ENCODE assay signal across 8 mouse cellular contexts in genomic region chr6:38874035-38874434, GRCm38 (mm10). TPM values are rescaled to one million over a fixed set of nuclear protein-coding genes. Genes with fewer than 3 reads are reported as not detected.
DNase-seq lines count a peak whose midpoint lies in the region; ATAC-seq and TF ChIP-seq lines count a peak whose summit lies in the region.

No protein-coding gene starts in this region.

- 8% methylated on average over 8 of the region's 8 CpGs for WGBS in liver, postnatal 0 days (ENCODE audit: insufficient replicate concordance)
- 4% methylated on average over 8 of the region's 8 CpGs for WGBS in neural tube, embryonic 14.5 days

- peak; percentile 75 for TF ChIP-seq CTCF in liver, postnatal 0 days (IDR thresholded peaks at IDR 0.05; ENCODE audit: low read depth)

- TF ChIP-seq EP300 in liver, postnatal 0 days (IDR thresholded peaks at IDR 0.05; ENCODE audit: low read depth), result no peak

- H3K36me3 ChIP-seq in liver, postnatal 0 days (replicated peaks; ENCODE audit: insufficient read depth, low read length), result peaks cover 14% of the 10 kb centered on the region
- H3K36me3 ChIP-seq in neural tube, embryonic 14.5 days (ENCODE audit: control insufficient read depth, insufficient read depth, low read length), result no peaks in the 10 kb centered on the region

- no peaks in the 10 kb centered on the region for H3K27me3 ChIP-seq in liver, postnatal 0 days (ENCODE audit: insufficient read depth, low read length)
- peaks cover 3% of the 10 kb centered on the region; the same call in 1 of the 2 replicates for H3K27me3 ChIP-seq in neural tube, embryonic 14.5 days (ENCODE audit: control insufficient read depth, insufficient read depth, low read length)

- H3K4me1 ChIP-seq in liver, postnatal 0 days (ENCODE audit: insufficient read depth), result peaks cover 39% of the 10 kb centered on the region
- peaks cover 30% of the 10 kb centered on the region for H3K4me1 ChIP-seq in neural tube, embryonic 14.5 days (ENCODE audit: control insufficient read depth, insufficient read depth, low read length)

- intact Hi-C loops in heart, postnatal 10 days (cut with DNase I), result loop anchor here (2.0 to 10.0 kb wide), 4 partner anchors 67 to 339 kb away; partner anchors contain the start of gene Fmc1

- DNase-seq in Muller cell, postnatal 12 days (ENCODE audit: inconsistent ontology term), result peak; percentile 75
- peak; percentile 65 for DNase-seq in c-Kit-negative CD71-positive TER-119-positive erythroid progenitor cells, embryonic 14.5 days (ENCODE audit: low read depth, low spot score)
- DNase-seq in fibroblast of lung, adult 2 months (ENCODE audit: low read depth), result peak; percentile 40
- DNase-seq in heart, postnatal 10 days, result peak; percentile 78 to 79
- peak; percentile 77 to 82 for DNase-seq in kidney, postnatal 36 days
- peak; percentile 71 for DNase-seq in liver, postnatal 0 days
- peak; percentile 17 to 18 for DNase-seq in thymus, postnatal 36 days

- H3K27ac ChIP-seq in liver, postnatal 0 days (ENCODE audit: low read depth), result peak overlapping the region; percentile 99
- peak overlapping the region; percentile 53; the same call in 1 of the 2 replicates for H3K27ac ChIP-seq in neural tube, embryonic 14.5 days (ENCODE audit: low read depth, low read length)

- H3K4me2 ChIP-seq in liver, postnatal 0 days (ENCODE audit: low read depth, low read length), result peak overlapping the region; percentile 72
- H3K4me2 ChIP-seq in neural tube, embryonic 14.5 days (ENCODE audit: low read depth, low read length), result peak overlapping the region; percentile 59

- peak overlapping the region; percentile 99 for H3K4me3 ChIP-seq in liver, postnatal 0 days (ENCODE audit: low read depth, low read length)
- H3K4me3 ChIP-seq in neural tube, embryonic 14.5 days (ENCODE audit: low read depth, low read length), result peak overlapping the region; percentile 98

- no peak for ATAC-seq in liver, postnatal 0 days
- ATAC-seq in neural tube, embryonic 14.5 days (ENCODE audit: low read depth), result no peak

- peak overlapping the region; percentile 100 for H3K9ac ChIP-seq in liver, postnatal 0 days (replicated peaks)
- H3K9ac ChIP-seq in neural tube, embryonic 14.5 days (replicated peaks; ENCODE audit: low read depth, low read length), result peak overlapping the region; percentile 100

- H3K9me3 ChIP-seq in liver, postnatal 0 days (ENCODE audit: low read length), result no peaks in the 10 kb centered on the region
- H3K9me3 ChIP-seq in neural tube, embryonic 14.5 days (ENCODE audit: control insufficient read depth, low read length), result no peaks in the 10 kb centered on the region

RNA-seq across cellular contexts. Expression of gene Tbxas1, which starts 1.2 kb away (rescaled TPM):
- 1 to 10 TPM; 1.0 to 1.4 TPM for total RNA-seq in heart, postnatal 10 days (2021)
- polyA plus RNA-seq in liver, postnatal 0 days (2015; fragmentation: Nextera tagmentation; extraction: Ambion mirVana), result 10.3 and 10.6 TPM in 2 replicates
- polyA plus RNA-seq in neural tube, embryonic 14.5 days (2014; fragmentation: Nextera tagmentation; extraction: Ambion mirVana), result 1.7 and 2.0 TPM in 2 replicates

RNA-seq across cellular contexts. Expression of gene Hipk2, which starts 1.9 kb away (rescaled TPM):
- 10 to 100 TPM; 73.7 to 80.5 TPM for total RNA-seq in heart, postnatal 10 days (2021)
- 9.6 and 9.7 TPM in 2 replicates for polyA plus RNA-seq in liver, postnatal 0 days (2015; fragmentation: Nextera tagmentation; extraction: Ambion mirVana)
- 38.9 and 41.4 TPM in 2 replicates for polyA plus RNA-seq in neural tube, embryonic 14.5 days (2014; fragmentation: Nextera tagmentation; extraction: Ambion mirVana)

Comparison
In these comparisons a context has a peak if more than half of its experiments do, and no peak if none do; other contexts are left out.
1. DNase-seq: peak in every context shown above with its lines; median percentile 80 in kidney, postnatal 36 days; 78 in heart, postnatal 10 days; 75 in Muller cell, postnatal 12 days; 71 in liver, postnatal 0 days; 65 in c-Kit-negative CD71-positive TER-119-positive erythroid progenitor cells, embryonic 14.5 days; 40 in fibroblast of lung, adult 2 months; 18 in thymus, postnatal 36 days.